Mouse (Mus musculus) heart, postnatal 14 days (tissue): Measurements from ENCODE around the gene Atrn. TPM values are rescaled to one million over a fixed set of nuclear protein-coding genes. Genes with fewer than 3 reads are reported as not detected.
"Not testable (repeated sequence)": the region's sequence is repeated elsewhere in the genome, so short reads cannot be mapped to it uniquely, and the experiment has no call there.

Experiments
- DNase-seq, 2 experiments: peaks; one replicate each; pipeline ENCODE4 v3.0.0; 2021 to 2022
- intact Hi-C: fragments of 180-260 bp; cut with DNase I; formaldehyde crosslinking; loops from one replicate; pipeline ENCODE4 v1.15.1; 2025
- total RNA-seq, 2 experiments: library from RNA; stranded (reverse); gene quantifications; 2 replicates each; pipeline ENCODE4 v1.2.3; 2021

Atrn gene
- total RNA-seq, 2 experiments from 2014 or later: 28.8 to 29.6 TPM

GRCm38 (mm10) chr2:130949781-130950180 lies 43.5 kb downstream of the Atrn start:
- peak in 1 of 2 experiments; percentile 10 for DNase-seq
- intact Hi-C loops: loop anchor here (1.0 to 5.0 kb wide), 3 partner anchors 42 to 131 kb away; partner anchors contain the start of genes 4930402H24Rik and Atrn

GRCm38 (mm10) chr2:130950548-130950947 lies 44.3 kb downstream of the Atrn start:
- intact Hi-C loops: loop anchor here (1.0 to 5.0 kb wide), 2 partner anchors 113 to 132 kb away; no protein-coding TSS in a partner anchor

GRCm38 (mm10) chr2:130958906-130959305 lies 52.6 kb downstream of the Atrn start:
- no peak for DNase-seq
- intact Hi-C loops: no loop called here

More at GRCm38 (mm10) chr2:130950548-130950947, 44.3 kb downstream of the Atrn start:
- peak; percentile 85 to 92 for DNase-seq

- intact Hi-C loops: loop anchor here (5.0 to 10.0 kb wide), 2 partner anchors 220 to 303 kb away; partner anchors contain the start of genes Cenpb and Pank2
Observed at GRCm38 (mm10) chr2:130961851-130962250, 55.6 kb downstream of the Atrn start.

GRCm38 (mm10) chr2:130965042-130965441 lies 58.7 kb downstream of the Atrn start:
- no peak for DNase-seq
- intact Hi-C loops: loop anchor here (10.0 kb wide), 1 partner anchor 300 kb away; the partner anchor contains the start of gene Pank2

More at GRCm38 (mm10) chr2:130961851-130962250, 55.6 kb downstream of the Atrn start:
- peak in 1 of 2 experiments; percentile 40 for DNase-seq

- no peak for DNase-seq
- intact Hi-C loops: no loop called here
Observed at GRCm38 (mm10) chr2:130971030-130971429, 64.7 kb downstream of the Atrn start.

- intact Hi-C loops: no loop called here
- DNase-seq: no peak
Observed at GRCm38 (mm10) chr2:130972386-130972785, 66.1 kb downstream of the Atrn start.

GRCm38 (mm10) chr2:130974928-130975327 lies 68.6 kb downstream of the Atrn start:
- DNase-seq: no peak
- intact Hi-C loops: no loop called here

GRCm38 (mm10) chr2:130977589-130977988 lies 71.3 kb downstream of the Atrn start:
- no peak for DNase-seq
- intact Hi-C loops: no loop called here

- intact Hi-C loops: no loop called here
Observed at GRCm38 (mm10) chr2:130978058-130978847, 72.0 kb downstream of the Atrn start.

GRCm38 (mm10) chr2:130979138-130979537 lies 72.8 kb downstream of the Atrn start:
- DNase-seq: no peak
- intact Hi-C loops: no loop called here

More at GRCm38 (mm10) chr2:130978058-130978847, 72.0 kb downstream of the Atrn start:
- no peak for DNase-seq

GRCm38 (mm10) chr2:130992818-130993217 lies 86.5 kb downstream of the Atrn start:
- intact Hi-C loops: no loop called here

GRCm38 (mm10) chr2:131009123-131009522 lies 102.8 kb downstream of the Atrn start:
- DNase-seq: no peak
- intact Hi-C loops: no loop called here

More at GRCm38 (mm10) chr2:130992818-130993217, 86.5 kb downstream of the Atrn start:
- DNase-seq: no peak

- DNase-seq: no peak
- intact Hi-C loops: no loop called here
Observed at GRCm38 (mm10) chr2:131010566-131010965, 104.3 kb downstream of the Atrn start.

- no peak for DNase-seq
- intact Hi-C loops: no loop called here
Observed at GRCm38 (mm10) chr2:131025230-131025629, 118.9 kb downstream of the Atrn start.

- intact Hi-C loops: no loop called here
- no peak for DNase-seq
Observed at GRCm38 (mm10) chr2:131026941-131027340, 120.6 kb downstream of the Atrn start.

- intact Hi-C loops: no loop called here
- DNase-seq: no peak
Observed at GRCm38 (mm10) chr2:131029065-131029935, 123.0 kb downstream of the Atrn start.

- intact Hi-C loops: no loop called here
- no peak for DNase-seq
Observed at GRCm38 (mm10) chr2:131030561-131030960, 124.3 kb downstream of the Atrn start.

GRCm38 (mm10) chr2:131030998-131031397 lies 124.7 kb downstream of the Atrn start:
- DNase-seq: no peak
- intact Hi-C loops: no loop called here

- DNase-seq, intact Hi-C loops: not testable (repeated sequence)
Observed at GRCm38 (mm10) chr2:131031406-131031805, 125.1 kb downstream of the Atrn start.

- intact Hi-C loops: no loop called here
- no peak for DNase-seq
Observed at GRCm38 (mm10) chr2:131036343-131036742, 130.0 kb downstream of the Atrn start.
